Mouse (Mus musculus) heart, adult 2 months (tissue): Measurements from ENCODE around the gene Myd88.

ENCODE experiments used
- CTCF ChIP-seq: fragments of 200-600 bp; IDR thresholded peaks from 2 replicates; pipeline ENCODE4 v1.8.1; 2022; ENCODE audit warnings: antibody characterized with exemption, mild to moderate bottlenecking, moderate library complexity
- EP300 ChIP-seq: fragments of 200-500 bp; IDR thresholded peaks from 2 replicates; pipeline ENCODE4 v1.6.1; 2011; ENCODE audit warnings: low read depth, low read length, control low read depth; ENCODE audit not compliant: insufficient read depth
- POLR2A ChIP-seq: fragments of 200-500 bp; IDR thresholded peaks from 2 replicates; pipeline ENCODE4 v1.6.1; 2011; ENCODE audit warnings: mild to moderate bottlenecking, low read depth, low read length, control low read depth; ENCODE audit not compliant: insufficient read depth

GRCm38 (mm10) chr9:119290791-119291190, 50.4 kb downstream of the Myd88 start:
- TF ChIP-seq POLR2A (no peak), EP300 (no peak), CTCF (no peak)
